Mouse (Mus musculus) liver, embryonic 11.5 days (tissue): ENCODE results near the gene Nkx2-3. TPM values are rescaled to one million over a fixed set of nuclear protein-coding genes. Genes with fewer than 3 reads are reported as not detected.

Source experiments
- ATAC-seq: fragments of 200-750 bp; cut with Nextera tagmentation; replicated peaks from 2 replicates; pipeline ENCODE4 v1.8.0; 2017; ENCODE audit warnings: moderate number of reproducible peaks, mild to moderate bottlenecking, moderate TSS enrichment, moderate library complexity; ENCODE audit not compliant: low FRiP score
- DNase-seq: peaks from one replicate; pipeline ENCODE4 v3.0.0-alpha.2; 2017; ENCODE audit warnings: low spot score
- H3K27ac ChIP-seq: fragments of 300-500 bp; sonication (generic); 2 replicates; pipeline ENCODE4 v1.5.1; 2014; ENCODE audit warnings: mild to moderate bottlenecking, low read depth, low read length, control low read depth
- H3K27me3 ChIP-seq: fragments of 300-500 bp; sonication (generic); replicated peaks from 2 replicates; pipeline ENCODE4 v1.6.1; 2014; ENCODE audit warnings: low read length, mixed read lengths; ENCODE audit not compliant: control insufficient read depth, insufficient read depth
- H3K36me3 ChIP-seq: fragments of 300-500 bp; sonication (generic); 2 replicates; pipeline ENCODE4 v1.6.1; 2014; ENCODE audit warnings: mild to moderate bottlenecking, low read length, moderate library complexity, mixed read lengths; ENCODE audit not compliant: control insufficient read depth, insufficient read depth
- H3K4me1 ChIP-seq: fragments of 300-500 bp; sonication (generic); replicated peaks from 2 replicates; pipeline ENCODE4 v1.6.1; 2014; ENCODE audit warnings: low read length, mixed read lengths; ENCODE audit not compliant: control insufficient read depth, insufficient read depth
- H3K4me2 ChIP-seq: fragments of 300-500 bp; sonication (generic); 2 replicates; pipeline ENCODE4 v1.6.1; 2014; ENCODE audit warnings: mild to moderate bottlenecking, control low read depth, moderate library complexity
- H3K4me3 ChIP-seq: fragments of 300-500 bp; sonication (generic); 2 replicates; pipeline ENCODE4 v1.5.1; 2014; ENCODE audit warnings: low read depth, low read length, control low read depth
- H3K9ac ChIP-seq: fragments of 300-500 bp; sonication (generic); 2 replicates; pipeline ENCODE4 v1.6.1; 2014; ENCODE audit warnings: low read depth, low read length, control low read depth
- H3K9me3 ChIP-seq: fragments of 300-500 bp; sonication (generic); 2 replicates; pipeline ENCODE4 v1.6.1; 2016; ENCODE audit warnings: low read length, inconsistent platforms, mixed read lengths; ENCODE audit not compliant: control insufficient read depth
- WGBS: fragments of 180-500 bp; shearing (Covaris S2); extraction: QIAGEN DNeasy Blood & Tissue Kit; methylation state at CpG from one replicate; pipeline ENCODE4 v1.1.7; 2014; 5-methylcytosine and 5-hydroxymethylcytosine counted together
- polyA plus RNA-seq: library from polyadenylated mRNA; unstranded; fragments of >200 nt; fragmentation: Nextera tagmentation; extraction: Ambion mirVana; gene quantifications from 2 replicates; pipeline ENCODE4 v1.2.1, GENCODE M21; 2014

The Nkx2-3 gene
- 1.2 and 2.3 TPM in 2 replicates for polyA plus RNA-seq

DNA sequence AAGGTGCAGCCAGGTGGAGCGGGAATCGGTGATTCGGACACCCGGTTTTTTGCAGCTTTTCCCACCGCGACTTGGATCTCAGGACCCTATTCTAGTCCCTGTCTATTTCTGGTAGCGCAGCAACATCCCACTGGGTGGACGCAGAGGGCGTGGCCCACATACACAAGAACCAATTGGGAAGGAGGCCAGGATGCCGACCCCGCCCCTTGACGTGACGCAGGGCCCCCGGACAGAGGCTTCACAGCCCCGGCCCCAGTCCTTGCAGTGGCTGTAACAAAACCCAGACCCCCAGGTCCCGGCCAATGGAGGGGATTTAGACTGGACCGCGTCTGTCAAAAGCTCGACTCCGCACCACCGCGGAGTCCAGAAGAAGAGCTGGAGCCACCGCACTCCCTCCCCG lies at the start of gene Nkx2-3:
Gene Nkx2-3 (plus strand): TSS at position 275 of the 400 bp plus-strand sequence.
- WGBS = under 1% methylated on average over 24 of the region's 24 CpGs
- Histone ChIP-seq H3K27me3 (peaks cover 97% of the 10 kb centered on the region), H3K9me3 (no peaks in the 10 kb centered on the region), H3K27ac (no peak within 1 kb of the TSS), H3K4me3 (peak within 1 kb of the TSS; percentile 31), H3K4me2 (peak within 1 kb of the TSS; percentile 46), H3K36me3 (no peaks in the 10 kb centered on the region), H3K4me1 (peaks cover 5% of the 10 kb centered on the region; the same call in 1 of the 2 replicates), H3K9ac (no peak within 1 kb of the TSS)
- peak; percentile 63 for ATAC-seq
- no peak for DNase-seq

DNA sequence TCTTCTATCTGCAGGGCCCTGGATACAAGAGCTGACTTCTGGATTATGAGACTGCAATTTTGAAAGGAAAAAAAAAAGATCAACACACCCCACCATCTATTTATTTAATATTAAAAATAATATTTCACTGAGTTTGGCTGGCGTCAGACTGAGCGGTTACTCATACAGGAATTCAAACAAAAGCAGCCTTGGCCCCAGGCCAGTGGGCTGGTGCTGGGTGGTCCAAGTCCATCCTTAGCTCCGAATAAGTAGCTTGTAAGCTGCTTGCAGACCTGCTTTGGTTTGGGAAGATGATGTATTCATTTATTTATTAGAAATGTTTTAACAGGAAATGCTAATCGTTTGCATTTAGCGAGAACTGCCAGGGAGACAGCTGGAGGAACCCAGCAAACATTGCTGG lies 49.0 kb upstream of the Nkx2-3 start:
- H3K9ac ChIP-seq = no peak overlapping the region
- ATAC-seq (no peak), DNase-seq (no peak)
- no peak overlapping the region for H3K27ac ChIP-seq
- WGBS = 78% methylated on average over 5 of the region's 5 CpGs
- no peak overlapping the region for H3K4me3 ChIP-seq
- H3K9me3 ChIP-seq = no peaks in the 10 kb centered on the region
- no peaks in the 10 kb centered on the region for H3K4me1 ChIP-seq
- peaks cover 11% of the 10 kb centered on the region; the same call in 1 of the 2 replicates for H3K27me3 ChIP-seq
- no peaks in the 10 kb centered on the region for H3K36me3 ChIP-seq
- H3K4me2 ChIP-seq = no peak overlapping the region

DNA sequence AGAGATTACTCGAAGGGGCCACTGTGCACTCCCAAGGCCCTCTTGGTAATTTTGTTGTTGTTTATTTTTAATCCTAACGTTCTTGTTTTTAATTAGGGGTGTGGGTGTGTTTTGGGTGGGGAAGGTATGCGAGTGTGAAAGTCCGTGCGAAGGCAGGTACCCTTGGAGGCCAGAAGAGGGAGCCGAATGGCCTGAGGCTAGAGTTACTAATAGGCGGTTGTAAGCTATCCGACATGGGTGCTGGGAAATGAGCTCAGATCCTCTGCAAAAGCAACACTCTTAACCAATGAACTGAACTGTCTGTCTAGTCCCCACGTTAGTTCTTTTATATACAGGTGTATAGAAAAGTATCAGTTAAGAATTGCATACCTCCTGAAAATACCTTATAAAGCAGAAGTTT lies 43.8 kb upstream of the Nkx2-3 start:
- H3K4me2 ChIP-seq = no peak overlapping the region
- DNase-seq (no peak), ATAC-seq (no peak)
- H3K9ac ChIP-seq = no peak overlapping the region
- no peak overlapping the region for H3K27ac ChIP-seq
- no peaks in the 10 kb centered on the region for H3K9me3 ChIP-seq
- no peaks in the 10 kb centered on the region for H3K4me1 ChIP-seq
- H3K36me3 ChIP-seq = no peaks in the 10 kb centered on the region
- WGBS = 39% methylated on average over 9 of the region's 9 CpGs
- peaks cover 45% of the 10 kb centered on the region for H3K27me3 ChIP-seq
- H3K4me3 ChIP-seq = no peak overlapping the region

DNA sequence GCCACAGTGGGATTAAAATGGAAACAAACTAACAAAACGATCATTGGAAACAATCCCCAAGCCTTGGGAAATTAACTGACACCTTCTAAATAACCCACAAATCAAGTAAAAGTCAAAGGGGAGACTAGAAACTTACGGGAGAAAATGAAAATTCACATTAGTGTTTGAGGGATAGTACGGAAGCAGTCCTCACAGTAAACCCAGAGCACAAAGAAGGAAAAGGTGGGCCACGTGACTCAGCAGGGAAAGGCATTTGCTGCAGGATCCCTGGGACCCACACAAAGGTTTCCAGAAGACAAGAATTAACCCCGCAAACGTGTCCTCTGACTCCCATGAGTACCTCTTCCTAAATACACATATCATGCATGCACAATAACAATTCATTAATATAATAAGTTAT lies 43.0 kb upstream of the Nkx2-3 start:
- no peaks in the 10 kb centered on the region for H3K36me3 ChIP-seq
- no peak overlapping the region for H3K27ac ChIP-seq
- H3K27me3 ChIP-seq = peaks cover 51% of the 10 kb centered on the region
- no peaks in the 10 kb centered on the region for H3K4me1 ChIP-seq
- no peak for DNase-seq
- no peak overlapping the region for H3K4me2 ChIP-seq
- no peak overlapping the region for H3K9ac ChIP-seq
- 64% methylated on average over 6 of the region's 6 CpGs for WGBS
- H3K9me3 ChIP-seq = no peaks in the 10 kb centered on the region
- ATAC-seq = no peak
- no peak overlapping the region for H3K4me3 ChIP-seq

DNA sequence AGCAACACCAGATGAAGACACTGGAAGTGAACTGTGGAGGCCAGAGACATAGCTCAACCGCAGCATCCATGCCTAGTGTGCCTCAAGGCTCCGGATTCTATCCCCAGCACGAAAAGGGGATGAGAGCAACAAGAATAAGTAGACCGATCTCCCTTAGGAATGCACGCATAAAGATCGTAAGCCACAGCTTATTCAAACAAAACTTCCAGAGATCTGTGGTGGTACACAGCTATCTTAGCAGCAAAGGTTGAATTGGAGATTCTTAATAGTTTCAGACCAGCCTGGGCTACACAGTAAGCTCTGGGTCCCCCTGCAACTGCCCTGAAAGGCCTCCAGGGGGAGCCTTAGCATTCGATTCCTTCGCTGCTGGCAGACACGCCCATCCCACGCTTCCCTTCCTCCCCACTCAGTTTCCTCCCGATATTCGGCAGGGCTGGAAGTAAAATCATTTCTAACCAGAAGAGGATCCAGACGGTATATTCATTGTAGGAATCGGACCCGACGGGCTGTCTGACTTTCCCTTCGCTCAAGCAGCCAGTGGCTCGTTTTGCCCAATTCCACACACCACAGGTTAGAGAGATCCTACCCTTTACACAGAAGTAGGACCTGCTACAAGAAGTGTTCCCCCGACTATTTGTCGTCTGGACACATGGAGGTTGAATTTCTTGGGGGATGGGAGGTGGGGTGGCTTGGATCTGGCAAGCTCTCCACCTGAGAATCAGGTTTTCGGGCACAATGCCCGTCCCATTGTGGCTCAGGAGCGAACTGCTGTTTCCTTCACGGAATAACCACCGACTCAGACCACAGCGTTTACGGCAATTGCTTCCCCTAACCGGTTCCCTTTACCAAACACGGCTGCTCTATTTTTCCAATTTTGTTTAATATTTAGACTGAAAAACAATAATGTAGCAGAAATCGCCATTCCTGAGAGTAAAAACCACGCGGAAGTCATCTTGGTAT lies 41.0 kb upstream of the Nkx2-3 start:
- peaks cover 60% of the 10 kb centered on the region for H3K27me3 ChIP-seq

DNA sequence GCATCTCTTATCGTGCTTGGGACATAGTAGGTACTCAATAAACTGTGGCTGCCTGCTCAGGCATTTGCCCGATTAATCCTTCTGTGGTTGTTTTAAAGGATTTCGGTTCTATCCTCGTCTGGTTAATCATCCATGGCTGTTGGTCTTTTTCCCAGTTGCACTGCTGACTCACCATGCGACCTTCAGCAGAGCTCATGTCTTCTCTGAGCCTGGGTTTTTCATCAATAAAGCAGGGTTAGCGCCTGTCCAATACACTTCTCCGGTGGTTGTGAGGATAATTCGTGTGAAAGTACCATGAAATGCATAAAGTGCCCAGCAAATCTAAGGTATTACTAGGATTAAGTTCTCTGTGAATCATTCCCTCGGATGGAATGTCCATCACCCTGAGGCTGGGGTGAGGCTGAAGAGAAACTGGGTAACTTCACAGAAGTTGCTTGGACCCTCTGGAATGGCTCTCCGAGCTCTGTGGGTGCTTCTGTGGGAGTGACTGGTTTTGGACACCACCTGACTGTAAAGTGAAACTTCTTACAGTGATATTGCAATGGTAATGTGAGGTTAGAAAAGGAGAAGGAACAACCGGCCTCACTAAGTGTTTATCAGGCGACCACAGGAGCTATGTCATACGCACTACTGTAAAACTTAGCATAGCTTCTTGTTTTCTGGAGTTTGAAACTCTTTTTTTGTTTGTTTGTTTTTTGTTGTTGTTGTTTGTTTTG lies 32.9 kb upstream of the Nkx2-3 start:
- Histone ChIP-seq H3K4me3 (no peak overlapping the region), H3K27ac (no peak overlapping the region), H3K27me3 (peaks cover 55% of the 10 kb centered on the region), H3K36me3 (no peaks in the 10 kb centered on the region), H3K9me3 (no peaks in the 10 kb centered on the region), H3K4me1 (no peaks in the 10 kb centered on the region), H3K4me2 (no peak overlapping the region), H3K9ac (no peak overlapping the region)
- DNase-seq (no peak), ATAC-seq (no peak)
- WGBS = 72% methylated on average over 13 of the region's 13 CpGs

More for the DNA sequence above, 41.0 kb upstream of the Nkx2-3 start:
- WGBS = 14% methylated on average over 32 of the region's 32 CpGs
- H3K4me2 ChIP-seq = peak overlapping the region; percentile 75
- DNase-seq (peak; percentile 58), ATAC-seq (0 out of 2 replicates have a peak, but pooled peaks have one; percentile 43)
- H3K9me3 ChIP-seq = no peaks in the 10 kb centered on the region
- H3K4me1 ChIP-seq = no peaks in the 10 kb centered on the region
- no peaks in the 10 kb centered on the region for H3K36me3 ChIP-seq
- peak overlapping the region; percentile 32 for H3K4me3 ChIP-seq
- H3K27ac ChIP-seq = no peak overlapping the region
- no peak overlapping the region for H3K9ac ChIP-seq

DNA sequence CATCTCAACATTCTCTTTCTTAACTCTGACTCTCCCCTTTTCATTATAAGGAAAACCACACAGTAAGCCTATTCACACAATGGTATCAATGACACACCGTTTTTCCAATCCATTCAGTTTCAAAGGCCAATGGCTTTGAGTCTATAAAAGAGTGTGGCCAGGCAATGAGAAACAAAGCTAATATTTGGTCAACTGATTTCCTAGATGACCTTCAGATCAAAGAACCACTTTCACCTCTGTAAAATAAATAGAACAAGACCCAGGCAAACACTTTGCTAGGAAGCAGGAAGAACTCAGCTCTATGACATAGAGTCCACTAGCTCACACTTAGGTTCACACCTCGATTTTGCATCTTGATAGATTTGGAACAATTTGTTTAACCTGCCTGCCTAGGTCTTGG lies 30.9 kb upstream of the Nkx2-3 start:
- Histone ChIP-seq H3K4me1 (no peaks in the 10 kb centered on the region), H3K36me3 (no peaks in the 10 kb centered on the region), H3K27me3 (peaks cover 58% of the 10 kb centered on the region), H3K4me3 (no peak overlapping the region), H3K27ac (no peak overlapping the region), H3K9ac (no peak overlapping the region), H3K9me3 (no peaks in the 10 kb centered on the region), H3K4me2 (no peak overlapping the region)
- ATAC-seq (no peak), DNase-seq (no peak)
- 56% methylated on average over 2 of the region's 2 CpGs for WGBS

DNA sequence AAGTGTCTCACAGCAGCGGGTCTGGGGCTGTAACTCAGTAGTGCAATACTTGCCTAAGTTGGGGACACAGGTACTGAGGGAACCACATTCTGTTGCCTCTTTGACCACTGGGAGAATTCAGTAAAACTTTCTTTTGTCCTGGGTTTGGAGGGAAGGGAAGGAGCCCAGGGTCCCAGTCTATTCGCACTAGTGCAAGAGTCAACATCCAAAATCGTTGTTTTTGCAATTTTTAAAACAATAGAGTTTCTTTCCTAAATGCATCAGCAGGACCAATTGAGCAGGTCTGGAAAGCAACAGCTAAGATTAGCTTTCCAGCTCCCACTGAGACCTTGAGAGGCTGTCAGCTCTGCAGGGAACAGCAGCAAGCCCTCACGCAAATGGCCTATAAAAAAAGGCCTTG lies 28.9 kb upstream of the Nkx2-3 start:
- DNase-seq = no peak
- Histone ChIP-seq H3K9me3 (no peaks in the 10 kb centered on the region), H3K27ac (no peak overlapping the region), H3K36me3 (no peaks in the 10 kb centered on the region), H3K9ac (no peak overlapping the region), H3K4me1 (no peaks in the 10 kb centered on the region), H3K4me3 (no peak overlapping the region), H3K4me2 (no peak overlapping the region), H3K27me3 (peaks cover 60% of the 10 kb centered on the region)
- 20% methylated on average over 4 of the region's 4 CpGs for WGBS
- no peak for ATAC-seq
